Mouse (Mus musculus): Measurements from ENCODE around the gene D430041D05Rik. TPM values are rescaled to one million over a fixed set of nuclear protein-coding genes. Genes with fewer than 3 reads are reported as not detected.

D430041D05Rik gene
- polyA plus RNA-seq, 1 experiment from 2014 or later = 0.06 TPM

- Histone ChIP-seq H3K27ac (no peak overlapping the region), H3K4me1 (replicated peaks) (no peaks in the 10 kb centered on the region), H3K4me3 (no peak overlapping the region), H3K36me3 (no peaks in the 10 kb centered on the region), H3K4me2 (no peak overlapping the region), H3K9me3 (replicated peaks) (no peaks in the 10 kb centered on the region), H3K27me3 (no peaks in the 10 kb centered on the region), H3K9ac (no peak overlapping the region)
- no peak for ATAC-seq (replicated peaks; ENCODE audit: insufficient number of reproducible peaks, insufficient read depth, low FRiP score, low read depth)
- WGBS = 77% methylated on average over 6 of the region's 6 CpGs
These were observed 93.2 kb downstream of the D430041D05Rik start for GRCm38 (mm10) chr2:104317631-104318030.

GRCm38 (mm10) chr2:104316483-104316882 lies 94.3 kb downstream of the D430041D05Rik start:
- no peak overlapping the region for H3K4me3 ChIP-seq
- no peak for ATAC-seq (replicated peaks; ENCODE audit: insufficient number of reproducible peaks, insufficient read depth, low FRiP score, low read depth)

GRCm38 (mm10) chr2:104313246-104313645 lies 97.6 kb downstream of the D430041D05Rik start:
- H3K36me3 ChIP-seq = no peaks in the 10 kb centered on the region
- no peak for ATAC-seq (replicated peaks; ENCODE audit: insufficient number of reproducible peaks, insufficient read depth, low FRiP score, low read depth)
- WGBS = 77% methylated on average over 6 of the region's 6 CpGs

More at GRCm38 (mm10) chr2:104316483-104316882, 94.3 kb downstream of the D430041D05Rik start:
- no peak overlapping the region for H3K9ac ChIP-seq
- H3K36me3 ChIP-seq = no peaks in the 10 kb centered on the region
- no peaks in the 10 kb centered on the region for H3K4me1 ChIP-seq (replicated peaks)
- no peaks in the 10 kb centered on the region for H3K27me3 ChIP-seq
- H3K9me3 ChIP-seq (replicated peaks) = no peaks in the 10 kb centered on the region
- WGBS = 83% methylated on average over 8 of the region's 8 CpGs
- H3K27ac ChIP-seq = no peak overlapping the region
- H3K4me2 ChIP-seq = no peak overlapping the region

GRCm38 (mm10) chr2:104307102-104307501 lies 103.7 kb downstream of the D430041D05Rik start:
- no peak for ATAC-seq (replicated peaks; ENCODE audit: insufficient number of reproducible peaks, insufficient read depth, low FRiP score, low read depth)
- no peak overlapping the region for H3K9ac ChIP-seq

More at GRCm38 (mm10) chr2:104313246-104313645, 97.6 kb downstream of the D430041D05Rik start:
- H3K4me3 ChIP-seq = no peak overlapping the region
- H3K4me1 ChIP-seq (replicated peaks) = no peaks in the 10 kb centered on the region
- H3K9ac ChIP-seq = no peak overlapping the region
- no peaks in the 10 kb centered on the region for H3K9me3 ChIP-seq (replicated peaks)
- H3K27me3 ChIP-seq = no peaks in the 10 kb centered on the region
- H3K4me2 ChIP-seq = no peak overlapping the region
- H3K27ac ChIP-seq = no peak overlapping the region

GRCm38 (mm10) chr2:104305722-104306121 lies 105.1 kb downstream of the D430041D05Rik start:
- H3K4me3 ChIP-seq = no peak overlapping the region
- no peak overlapping the region for H3K27ac ChIP-seq
- H3K4me2 ChIP-seq = no peak overlapping the region
- no peaks in the 10 kb centered on the region for H3K36me3 ChIP-seq
- H3K9ac ChIP-seq = no peak overlapping the region
- no peaks in the 10 kb centered on the region for H3K4me1 ChIP-seq (replicated peaks)
- WGBS = 67% methylated on average over 5 of the region's 5 CpGs
- no peaks in the 10 kb centered on the region for H3K27me3 ChIP-seq
- ATAC-seq (replicated peaks; ENCODE audit: insufficient number of reproducible peaks, insufficient read depth, low FRiP score, low read depth) = no peak
- H3K9me3 ChIP-seq (replicated peaks) = no peaks in the 10 kb centered on the region

More at GRCm38 (mm10) chr2:104307102-104307501, 103.7 kb downstream of the D430041D05Rik start:
- Histone ChIP-seq H3K9me3 (replicated peaks) (no peaks in the 10 kb centered on the region), H3K4me3 (no peak overlapping the region), H3K36me3 (no peaks in the 10 kb centered on the region), H3K27ac (no peak overlapping the region), H3K27me3 (no peaks in the 10 kb centered on the region), H3K4me2 (no peak overlapping the region), H3K4me1 (replicated peaks) (no peaks in the 10 kb centered on the region)
- 61% methylated on average over 4 of the region's 4 CpGs for WGBS

DNA sequence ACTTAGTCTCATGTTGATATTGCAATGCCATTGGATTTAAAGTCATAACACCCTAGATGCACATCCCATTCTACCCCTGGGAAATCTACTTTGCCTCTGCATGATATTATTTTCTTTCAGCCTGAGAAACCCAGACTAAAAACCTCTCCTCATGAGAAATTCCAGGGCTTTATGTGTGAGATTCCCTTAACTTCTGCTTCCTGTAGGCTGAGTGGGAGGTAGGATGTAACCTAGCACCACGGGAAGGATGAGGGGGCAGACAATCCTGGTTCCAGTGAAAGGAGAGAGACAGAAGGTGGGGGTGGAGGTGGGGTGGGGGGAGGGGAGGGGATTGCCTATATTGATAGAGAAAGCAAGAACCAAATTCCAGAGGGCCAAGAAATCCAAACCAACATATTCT lies 110.9 kb downstream of the D430041D05Rik start:
- H3K4me2 ChIP-seq = no peak overlapping the region
- no peaks in the 10 kb centered on the region for H3K36me3 ChIP-seq
- no peaks in the 10 kb centered on the region for H3K4me1 ChIP-seq (replicated peaks)
- no peak overlapping the region for H3K27ac ChIP-seq
- no peaks in the 10 kb centered on the region for H3K27me3 ChIP-seq
- no peaks in the 10 kb centered on the region for H3K9me3 ChIP-seq (replicated peaks)
- no peak overlapping the region for H3K9ac ChIP-seq
- H3K4me3 ChIP-seq = no peak overlapping the region
- ATAC-seq (replicated peaks; ENCODE audit: insufficient number of reproducible peaks, insufficient read depth, low FRiP score, low read depth) = no peak
- WGBS = 52% methylated on average over 1 of the region's 1 CpGs

DNA sequence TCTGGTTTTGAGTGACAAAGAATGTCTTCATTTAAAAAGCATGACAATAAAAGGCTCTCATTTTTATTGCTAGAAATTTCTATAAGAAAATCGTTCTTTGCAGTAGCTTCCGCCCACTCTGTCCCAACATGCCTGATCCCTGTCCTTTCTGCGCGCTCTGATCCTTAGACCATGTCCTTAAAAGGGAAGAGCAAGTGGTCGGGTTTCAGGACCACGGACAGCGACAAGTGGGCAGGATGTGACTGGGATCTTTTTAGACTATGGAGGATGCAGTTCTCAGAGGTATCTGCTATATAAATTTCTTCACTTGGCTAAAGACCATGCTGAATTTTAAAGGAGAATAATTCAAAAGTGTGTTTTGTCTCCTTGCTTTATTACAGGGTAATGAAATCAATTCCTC lies 111.7 kb downstream of the D430041D05Rik start:
- H3K9me3 ChIP-seq (replicated peaks) = no peaks in the 10 kb centered on the region
- H3K4me2 ChIP-seq = no peak overlapping the region
- H3K36me3 ChIP-seq = no peaks in the 10 kb centered on the region
- ATAC-seq (replicated peaks; ENCODE audit: insufficient number of reproducible peaks, insufficient read depth, low FRiP score, low read depth) = no peak
- H3K27ac ChIP-seq = no peak overlapping the region
- no peaks in the 10 kb centered on the region for H3K4me1 ChIP-seq (replicated peaks)
- WGBS = 12% methylated on average over 7 of the region's 7 CpGs
- H3K27me3 ChIP-seq = no peaks in the 10 kb centered on the region
- no peak overlapping the region for H3K9ac ChIP-seq
- no peak overlapping the region for H3K4me3 ChIP-seq

DNA sequence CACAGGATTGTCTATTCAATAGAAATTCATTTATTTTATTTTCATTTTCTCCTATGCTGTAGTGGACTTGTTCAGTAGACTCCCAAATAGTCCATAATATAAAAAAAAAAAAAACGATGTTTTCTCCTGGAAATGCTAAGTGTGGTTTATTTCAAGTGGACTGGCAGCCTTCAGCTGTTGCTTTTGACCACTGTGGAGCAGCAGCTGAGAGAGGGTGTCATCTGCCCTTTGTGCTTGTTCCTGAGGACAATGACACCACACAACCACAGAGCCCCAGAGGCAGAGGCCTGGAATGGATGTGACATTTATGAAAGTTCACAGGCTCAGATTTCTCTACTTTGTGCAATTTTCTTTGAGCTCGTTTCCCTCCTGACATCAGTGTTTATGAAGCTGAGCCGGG lies 124.0 kb downstream of the D430041D05Rik start:
- Histone ChIP-seq H3K4me1 (replicated peaks) (no peaks in the 10 kb centered on the region), H3K9ac (no peak overlapping the region), H3K36me3 (no peaks in the 10 kb centered on the region), H3K27me3 (no peaks in the 10 kb centered on the region), H3K9me3 (replicated peaks) (no peaks in the 10 kb centered on the region), H3K4me2 (no peak overlapping the region), H3K4me3 (no peak overlapping the region), H3K27ac (no peak overlapping the region)
- no peak for ATAC-seq (replicated peaks; ENCODE audit: insufficient number of reproducible peaks, insufficient read depth, low FRiP score, low read depth)
- 70% methylated on average over 3 of the region's 3 CpGs for WGBS

DNA sequence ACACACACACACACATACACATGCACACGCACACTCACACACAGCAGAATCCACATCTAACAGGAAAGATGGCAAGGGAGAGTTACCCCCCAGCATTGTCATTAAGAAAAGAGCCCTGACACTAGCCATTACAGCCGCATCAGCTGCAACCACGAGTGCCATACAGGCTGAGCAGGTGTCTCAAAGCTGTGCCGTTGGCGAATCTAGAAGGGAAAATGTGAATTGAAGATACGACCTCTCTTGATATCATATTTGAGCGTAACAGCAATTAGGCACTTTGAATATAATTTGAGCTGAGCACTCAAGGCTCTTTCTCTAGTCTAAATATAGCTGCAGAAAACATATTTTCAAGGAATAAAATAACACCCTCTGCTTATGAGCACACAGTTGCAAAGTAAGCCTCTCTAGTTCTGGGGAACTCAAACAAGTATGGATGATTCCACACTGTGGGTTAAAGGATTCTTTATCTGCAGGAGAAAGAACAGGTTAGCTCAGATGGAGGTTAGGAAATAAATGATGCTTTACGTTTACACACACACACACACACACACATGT lies 127.3 kb downstream of the D430041D05Rik start:
- ATAC-seq (replicated peaks; ENCODE audit: insufficient number of reproducible peaks, insufficient read depth, low FRiP score, low read depth) = no peak
- H3K4me1 ChIP-seq (replicated peaks) = no peaks in the 10 kb centered on the region
- H3K4me3 ChIP-seq = no peak overlapping the region
- no peaks in the 10 kb centered on the region for H3K9me3 ChIP-seq (replicated peaks)
- H3K27ac ChIP-seq = no peak overlapping the region
- no peak overlapping the region for H3K9ac ChIP-seq
- WGBS = 87% methylated on average over 8 of the region's 8 CpGs
- H3K36me3 ChIP-seq = no peaks in the 10 kb centered on the region
- H3K27me3 ChIP-seq = no peaks in the 10 kb centered on the region
- H3K4me2 ChIP-seq = no peak overlapping the region

DNA sequence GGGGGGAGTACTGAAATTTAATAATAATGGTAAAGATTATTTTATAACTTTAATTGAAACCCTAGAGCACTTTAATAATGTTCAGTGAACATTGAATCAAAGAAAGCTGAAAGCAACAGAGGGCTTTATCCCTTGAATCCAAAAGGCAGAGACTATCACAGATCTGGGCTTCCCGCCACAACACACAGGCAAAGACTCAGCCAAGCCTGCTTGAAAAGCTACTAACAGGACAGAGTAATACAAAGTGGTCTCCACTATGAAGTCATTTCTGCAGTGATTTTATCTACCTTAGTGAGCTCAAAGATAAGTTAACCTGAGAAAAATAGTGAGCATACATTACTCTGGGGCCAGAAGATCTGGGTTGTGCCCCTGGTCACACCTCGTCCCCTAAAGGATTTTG lies 128.0 kb downstream of the D430041D05Rik start:
- ATAC-seq (replicated peaks; ENCODE audit: insufficient number of reproducible peaks, insufficient read depth, low FRiP score, low read depth) = no peak
- Histone ChIP-seq H3K4me1 (replicated peaks) (no peaks in the 10 kb centered on the region), H3K27me3 (no peaks in the 10 kb centered on the region), H3K9ac (no peak overlapping the region), H3K4me2 (no peak overlapping the region), H3K9me3 (replicated peaks) (no peaks in the 10 kb centered on the region), H3K4me3 (no peak overlapping the region), H3K36me3 (no peaks in the 10 kb centered on the region), H3K27ac (no peak overlapping the region)
- WGBS = 69% methylated on average over 2 of the region's 2 CpGs

- Histone ChIP-seq H3K4me1 (replicated peaks) (peaks cover 3% of the 10 kb centered on the region; the same call in 1 of the 2 replicates), H3K27me3 (no peaks in the 10 kb centered on the region), H3K9ac (no peak overlapping the region), H3K36me3 (no peaks in the 10 kb centered on the region), H3K4me3 (no peak overlapping the region), H3K27ac (no peak overlapping the region), H3K9me3 (replicated peaks) (no peaks in the 10 kb centered on the region), H3K4me2 (no peak overlapping the region)
- ATAC-seq (replicated peaks; ENCODE audit: insufficient number of reproducible peaks, insufficient read depth, low FRiP score, low read depth) = no peak; the same call in 1 of the 2 replicates
- 40% methylated on average over 4 of the region's 4 CpGs for WGBS
These were observed 143.8 kb downstream of the D430041D05Rik start for GRCm38 (mm10) chr2:104267049-104267448.

DNA sequence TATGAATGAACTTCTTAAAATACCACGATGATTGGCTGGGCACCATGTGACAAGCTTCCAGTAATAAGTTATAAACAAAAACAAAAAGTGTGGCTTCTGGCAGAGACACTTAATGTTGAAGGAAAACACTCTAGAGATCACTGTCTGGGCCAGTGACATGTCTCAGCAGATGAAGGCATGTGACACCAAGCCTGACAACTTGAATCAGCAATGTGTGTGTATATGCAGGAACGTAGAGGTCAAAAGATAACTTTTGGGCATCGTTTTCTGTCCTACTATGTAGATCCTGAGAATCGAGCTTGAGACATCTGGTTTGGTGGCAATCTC lies 149.1 kb downstream of the D430041D05Rik start:
- Histone ChIP-seq H3K36me3 (no peaks in the 10 kb centered on the region), H3K9me3 (replicated peaks) (no peaks in the 10 kb centered on the region), H3K4me2 (no peak overlapping the region), H3K4me3 (no peak overlapping the region), H3K27ac (no peak overlapping the region), H3K4me1 (replicated peaks) (no peaks in the 10 kb centered on the region), H3K27me3 (0 out of 2 replicates have a peak, but pooled peaks cover 4% of the 10 kb centered on the region), H3K9ac (no peak overlapping the region)
- no peak for ATAC-seq (replicated peaks; ENCODE audit: insufficient number of reproducible peaks, insufficient read depth, low FRiP score, low read depth)
- WGBS = 60% methylated on average over 4 of the region's 4 CpGs
